Mouse (Mus musculus) G1E (cell line): ENCODE data around the gene Tmub1. TPM values are rescaled to one million over a fixed set of nuclear protein-coding genes. Genes with fewer than 3 reads are reported as not detected.
A peak's percentile ranks its signal among the peaks of the same experiment; 100 is the strongest.

Experiments
- ATAC-seq: 2 replicates; pipeline ENCODE4 v1.8.0; 2016; ENCODE audit warnings: mild to moderate bottlenecking; ENCODE audit not compliant: insufficient number of reproducible peaks, poor library complexity, low FRiP score, severe bottlenecking; ENCODE audit errors: extremely low read depth
- DNase-seq: peaks from one replicate; pipeline ENCODE4 v3.0.0; 2012; ENCODE audit warnings: low spot score
- H3K27me3 ChIP-seq: 2 replicates; pipeline ENCODE4 v1.6.1; 2012; ENCODE audit warnings: mild to moderate bottlenecking, low read length, inconsistent platforms; ENCODE audit not compliant: insufficient read depth
- H3K36me3 ChIP-seq: replicated peaks from 2 replicates; pipeline ENCODE3; 2012; ENCODE audit warnings: mild to moderate bottlenecking, inconsistent platforms
- H3K4me1 ChIP-seq: 2 replicates; pipeline ENCODE4 v1.6.1; 2012; ENCODE audit warnings: low read depth, low read length, inconsistent platforms, mixed read lengths; ENCODE audit not compliant: insufficient read depth
- H3K4me3 ChIP-seq: 2 replicates; pipeline ENCODE4 v1.5.1; 2012; ENCODE audit warnings: low read depth, mild to moderate bottlenecking, inconsistent platforms, low read length, moderate library complexity, mixed read lengths
- H3K9me3 ChIP-seq: replicated peaks from 2 replicates; pipeline ENCODE4 v1.6.1; 2012; ENCODE audit warnings: inconsistent platforms
- CTCF ChIP-seq: IDR thresholded peaks from 2 replicates; pipeline ENCODE4 v1.5.1; 2012; ENCODE audit warnings: low read depth, low read length, inconsistent platforms, mixed read lengths
- GATA1 ChIP-seq: IDR thresholded peaks from 2 replicates; pipeline ENCODE4 v1.6.1; 2012; ENCODE audit warnings: borderline replicate concordance, low read length, inconsistent platforms, mixed read lengths
- GATA2 ChIP-seq: IDR thresholded peaks from 2 replicates; pipeline ENCODE4 v1.6.1; 2012; ENCODE audit warnings: low read depth, low read length, inconsistent platforms, borderline replicate concordance
- POLR2AphosphoS5 ChIP-seq: IDR thresholded peaks from 2 replicates; pipeline ENCODE4 v1.6.1; 2012; ENCODE audit warnings: low read depth, low read length, inconsistent platforms; ENCODE audit not compliant: insufficient replicate concordance
- TAL1 ChIP-seq: conservative IDR thresholded peaks from 2 replicates; pipeline ENCODE4 v1.6.1; 2012; ENCODE audit warnings: low read depth, low read length, inconsistent platforms, mixed read lengths
- polyA plus RNA-seq: library from polyadenylated mRNA; stranded (reverse); fragments of >175 nt; gene quantifications from 2 replicates; pipeline ENCODE4 v1.2.3, GENCODE M21; 2012
- total RNA-seq, 2 experiments: library from RNA; stranded (forward) in 1 of 2; stranded (reverse) in 1 of 2; fragments of 200-1000 nt in 1 of 2; fragments of >200 nt in 1 of 2; fragmentation: Nextera tagmentation in 1 of 2; gene quantifications; 2 replicates each; pipeline ENCODE4 v1.2.3; 2014 to 2017

Gene Tmub1
- total and polyA plus RNA-seq, 3 experiments = 11.1 to 38.1 (median 13.3) TPM

GRCm38 (mm10) chr5:24475476-24476241 lies 28.0 kb upstream of the Tmub1 start:
- DNase-seq (no peak), ATAC-seq (no peak)
- Histone ChIP-seq H3K4me1 (peaks cover 6% of the 10 kb centered on the region; the same call in 1 of the 2 replicates), H3K4me3 (no peak overlapping the region), H3K36me3 (peaks cover 95% of the 10 kb centered on the region), H3K9me3 (peaks cover 9% of the 10 kb centered on the region), H3K27me3 (no peaks in the 10 kb centered on the region)
- no peak for TF ChIP-seq CTCF
- TF ChIP-seq GATA2 = no peak
- TF ChIP-seq GATA1 = no peak
- no peak for TF ChIP-seq POLR2AphosphoS5
- no peak for TF ChIP-seq TAL1

- Histone ChIP-seq H3K9me3 (peaks cover 9% of the 10 kb centered on the region), H3K4me3 (no peak overlapping the region), H3K36me3 (peaks cover 95% of the 10 kb centered on the region), H3K27me3 (no peaks in the 10 kb centered on the region), H3K4me1 (peaks cover 6% of the 10 kb centered on the region; the same call in 1 of the 2 replicates)
- ATAC-seq = no peak
- DNase-seq = no peak
- TF ChIP-seq TAL1 (no peak), GATA2 (no peak), GATA1 (no peak), CTCF (no peak), POLR2AphosphoS5 (no peak)
Measured at GRCm38 (mm10) chr5:24474723-24475261, 27.1 kb upstream of the Tmub1 start.

GRCm38 (mm10) chr5:24474025-24474722 lies 26.5 kb upstream of the Tmub1 start:
- DNase-seq = no peak
- no peak for ATAC-seq
- TF ChIP-seq GATA2 = no peak
- TF ChIP-seq GATA1 = no peak
- no peak for TF ChIP-seq POLR2AphosphoS5
- TF ChIP-seq TAL1 = no peak
- no peak for TF ChIP-seq CTCF
- H3K9me3 ChIP-seq = peaks cover 9% of the 10 kb centered on the region
- H3K4me3 ChIP-seq = no peak overlapping the region
- no peaks in the 10 kb centered on the region for H3K27me3 ChIP-seq
- peaks cover 6% of the 10 kb centered on the region; the same call in 1 of the 2 replicates for H3K4me1 ChIP-seq
- peaks cover 95% of the 10 kb centered on the region for H3K36me3 ChIP-seq

- Histone ChIP-seq H3K4me1 (peaks cover 6% of the 10 kb centered on the region; the same call in 1 of the 2 replicates), H3K9me3 (peaks cover 9% of the 10 kb centered on the region), H3K4me3 (no peak overlapping the region), H3K27me3 (no peaks in the 10 kb centered on the region), H3K36me3 (peaks cover 92% of the 10 kb centered on the region)
- no peak for TF ChIP-seq CTCF
- no peak for TF ChIP-seq GATA1
- TF ChIP-seq POLR2AphosphoS5 = no peak
- TF ChIP-seq GATA2 = no peak
- TF ChIP-seq TAL1 = no peak
- DNase-seq = no peak
- ATAC-seq = no peak
Measured at GRCm38 (mm10) chr5:24472884-24473619, 25.4 kb upstream of the Tmub1 start.

- Histone ChIP-seq H3K27me3 (no peaks in the 10 kb centered on the region), H3K36me3 (peaks cover 91% of the 10 kb centered on the region), H3K4me1 (peaks cover 7% of the 10 kb centered on the region), H3K9me3 (peaks cover 9% of the 10 kb centered on the region), H3K4me3 (no peak overlapping the region)
- peak; percentile 88 for TF ChIP-seq CTCF
- no peak for TF ChIP-seq GATA2
- ATAC-seq (peak; percentile 49; the same call in 1 of the 2 replicates), DNase-seq (peak; percentile 75)
Measured at GRCm38 (mm10) chr5:24470600-24470999, 22.9 kb upstream of the Tmub1 start.

- Histone ChIP-seq H3K27me3 (no peaks in the 10 kb centered on the region), H3K4me1 (peaks cover 12% of the 10 kb centered on the region), H3K36me3 (peaks cover 91% of the 10 kb centered on the region), H3K9me3 (no peaks in the 10 kb centered on the region), H3K4me3 (no peak overlapping the region)
- ATAC-seq (no peak), DNase-seq (no peak)
- TF ChIP-seq CTCF (no peak), TAL1 (no peak), GATA1 (no peak), POLR2AphosphoS5 (no peak), GATA2 (no peak)
Measured at GRCm38 (mm10) chr5:24466762-24467161, 19.1 kb upstream of the Tmub1 start.
